Mouse (Mus musculus) cerebellum, adult 2 months (tissue): Measurements from ENCODE around the gene Chrnd.

ENCODE experiments used
- CTCF ChIP-seq: fragments of 200-500 bp; IDR thresholded peaks from 2 replicates; pipeline ENCODE4 v1.5.1; 2011; ENCODE audit warnings: low read depth, mild to moderate bottlenecking, control low read depth, low read length, moderate library complexity, borderline replicate concordance; ENCODE audit not compliant: insufficient read depth
- POLR2A ChIP-seq: fragments of 200-500 bp; IDR thresholded peaks from 2 replicates; pipeline ENCODE4 v1.6.1; 2011; ENCODE audit warnings: low read length, control low read depth, borderline replicate concordance; ENCODE audit not compliant: insufficient read depth

DNA sequence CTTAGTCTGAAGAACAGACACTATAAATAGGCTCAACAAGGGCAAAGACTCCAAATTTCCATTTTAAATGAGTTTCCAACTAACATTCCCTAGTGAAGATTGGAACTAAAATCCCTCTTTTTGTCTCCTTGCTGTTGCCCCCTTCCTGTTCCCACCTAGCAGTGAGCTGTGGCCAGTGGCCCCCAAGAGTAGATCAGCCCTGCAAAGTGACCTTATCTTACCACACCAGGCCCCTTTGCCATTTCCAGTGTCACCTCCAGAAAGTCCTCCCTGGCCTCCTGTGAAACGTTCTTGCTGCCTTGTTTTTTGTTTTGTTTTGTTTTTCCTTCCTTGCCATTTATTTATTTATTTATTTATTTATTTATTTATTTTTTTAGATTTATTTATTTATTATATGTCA is 55.0 kb downstream of the Chrnd start:
- TF ChIP-seq POLR2A = no peak
- TF ChIP-seq CTCF = no peak
